13 mouse cellular contexts compared by ENCODE assay signal in genomic region chr15:101381758-101382157, GRCm38 (mm10). TPM values are rescaled to one million over a fixed set of nuclear protein-coding genes. Genes with fewer than 3 reads are reported as not detected.
A peak's percentile ranks its signal among the peaks of the same experiment; 100 is the strongest.
DNase-seq lines count a peak whose midpoint lies in the region; ATAC-seq and TF ChIP-seq lines count a peak whose summit lies in the region.
"Had no signal": no experiment of that assay in that cellular context is flagged by ENCODE, and none has a peak within 500 bp of the region (broad histone marks: within the 10 kb centered on the region; RNA-seq: fewer than 3 reads in every experiment).

No protein-coding gene starts in this region.

- no peak overlapping the region for H3K4me2 ChIP-seq in intestine, embryonic 16.5 days (ENCODE audit: low read depth, low read length)
- no peak overlapping the region for H3K4me2 ChIP-seq in intestine, embryonic 15.5 days (replicated peaks)
- 0 out of 2 replicates have a peak overlapping the region, but pooled peaks have one; percentile 3 for H3K4me2 ChIP-seq in stomach, embryonic 15.5 days
- H3K4me2 ChIP-seq: embryonic facial prominence, embryonic 12.5 days; forebrain, embryonic 12.5 days; hindbrain, embryonic 14.5 days; lung, embryonic 15.5 days had no signal

- 0 out of 2 replicates have a peak, but pooled peaks have one; percentile 34 for ATAC-seq in intestine, embryonic 16.5 days
- ATAC-seq in intestine, embryonic 15.5 days: no peak
- no peak for ATAC-seq in stomach, embryonic 15.5 days (ENCODE audit: insufficient read depth, low FRiP score, low read depth)
- ATAC-seq in megakaryocyte-erythroid progenitor cell, adult 5-6 weeks (replicated peaks; ENCODE audit: low FRiP score, low TSS enrichment, poor library complexity, severe bottlenecking): no peak

- no peak overlapping the region for H3K4me3 ChIP-seq in intestine, embryonic 16.5 days (ENCODE audit: low read length)
- no peak overlapping the region for H3K4me3 ChIP-seq in intestine, embryonic 15.5 days (replicated peaks)
- H3K4me3 ChIP-seq in lung, adult 2 months (replicated peaks; ENCODE audit: extremely low read depth, low read depth, low read length): no peak overlapping the region
- H3K4me3 ChIP-seq in stomach, embryonic 15.5 days (replicated peaks): no peak overlapping the region
- H3K4me3 ChIP-seq: embryonic facial prominence, embryonic 12.5 days; forebrain, embryonic 12.5 days; limb, embryonic 10.5 days; lung, embryonic 15.5 days had no signal

- peaks cover 11% of the 10 kb centered on the region for H3K4me1 ChIP-seq in intestine, embryonic 16.5 days (ENCODE audit: control insufficient read depth, insufficient read depth, low read length)
- peaks cover 4% of the 10 kb centered on the region for H3K4me1 ChIP-seq in intestine, embryonic 15.5 days (replicated peaks)
- H3K4me1 ChIP-seq in lung, adult 2 months (ENCODE audit: control insufficient read depth, insufficient read depth, low read length): peaks cover 19% of the 10 kb centered on the region
- peaks cover 13% of the 10 kb centered on the region for H3K4me1 ChIP-seq in stomach, embryonic 15.5 days
- H3K4me1 ChIP-seq: embryonic facial prominence, embryonic 12.5 days had no signal

- 46% methylated on average over 9 of the region's 9 CpGs for WGBS in intestine, embryonic 16.5 days
- WGBS in intestine, embryonic 15.5 days: 43% methylated on average over 9 of the region's 9 CpGs
- WGBS in lung, adult 2 months: 17% methylated on average over 9 of the region's 9 CpGs
- 37% methylated on average over 9 of the region's 9 CpGs for WGBS in stomach, embryonic 15.5 days

- H3K36me3 ChIP-seq in intestine, embryonic 16.5 days (ENCODE audit: control insufficient read depth, insufficient read depth, low read length): no peaks in the 10 kb centered on the region
- no peaks in the 10 kb centered on the region for H3K36me3 ChIP-seq in intestine, embryonic 15.5 days
- H3K36me3 ChIP-seq in stomach, embryonic 15.5 days: no peaks in the 10 kb centered on the region
- H3K36me3 ChIP-seq: embryonic facial prominence, embryonic 12.5 days; forebrain, embryonic 12.5 days; limb, embryonic 10.5 days; lung, embryonic 15.5 days had no signal

- no peaks in the 10 kb centered on the region for H3K27me3 ChIP-seq in intestine, embryonic 16.5 days (replicated peaks; ENCODE audit: control insufficient read depth, insufficient read depth, low read length)
- H3K27me3 ChIP-seq in intestine, embryonic 15.5 days (replicated peaks): no peaks in the 10 kb centered on the region
- H3K27me3 ChIP-seq in stomach, embryonic 15.5 days (replicated peaks): no peaks in the 10 kb centered on the region
- H3K27me3 ChIP-seq: embryonic facial prominence, embryonic 12.5 days; forebrain, embryonic 12.5 days; lung, embryonic 15.5 days had no signal

- H3K27ac ChIP-seq in intestine, embryonic 16.5 days (ENCODE audit: low read length): no peak overlapping the region
- H3K27ac ChIP-seq in intestine, embryonic 15.5 days: no peak overlapping the region
- H3K27ac ChIP-seq in stomach, embryonic 15.5 days: 0 out of 2 replicates have a peak overlapping the region, but pooled peaks have one; percentile 4
- H3K27ac ChIP-seq: embryonic facial prominence, embryonic 12.5 days; forebrain, embryonic 12.5 days; hindbrain, embryonic 14.5 days; limb, embryonic 10.5 days; lung, embryonic 15.5 days had no signal

- H3K9ac ChIP-seq in intestine, embryonic 16.5 days (ENCODE audit: low read depth, low read length): peak overlapping the region; percentile 34; the same call in 1 of the 2 replicates
- no peak overlapping the region for H3K9ac ChIP-seq in intestine, embryonic 15.5 days
- no peak overlapping the region for H3K9ac ChIP-seq in stomach, embryonic 15.5 days
- H3K9ac ChIP-seq: embryonic facial prominence, embryonic 12.5 days; forebrain, embryonic 12.5 days; hindbrain, embryonic 14.5 days; lung, embryonic 15.5 days had no signal

- TF ChIP-seq CTCF in lung, adult 2 months (IDR thresholded peaks at IDR 0.05; ENCODE audit: insufficient read depth, low read length): no peak

- 0 out of 2 replicates have a peak, but pooled peaks have one; percentile 12 for TF ChIP-seq POLR2A in lung, adult 2 months (IDR thresholded peaks at IDR 0.05; ENCODE audit: borderline replicate concordance, extremely low read depth, low read depth, low read length)

- intact Hi-C loops in gastrocnemius, postnatal 14 days (cut with DNase I; ENCODE audit: low total_unique reads): no loop called here

- no peaks in the 10 kb centered on the region for H3K9me3 ChIP-seq in intestine, embryonic 16.5 days (ENCODE audit: control insufficient read depth, low read length)
- no peaks in the 10 kb centered on the region for H3K9me3 ChIP-seq in intestine, embryonic 15.5 days
- no peaks in the 10 kb centered on the region for H3K9me3 ChIP-seq in stomach, embryonic 15.5 days
- H3K9me3 ChIP-seq: embryonic facial prominence, embryonic 12.5 days; forebrain, embryonic 12.5 days; limb, embryonic 10.5 days; lung, embryonic 15.5 days had no signal

- peak; percentile 63 for DNase-seq in gastrocnemius, postnatal 14 days
- no peak for DNase-seq in lung, adult 2 months
- DNase-seq in frontal cortex, postnatal 36 days (ENCODE audit: low spot score in 2 of 2): no peak
- DNase-seq: cerebellum, adult 8-10 months had no signal

RNA-seq across cellular contexts. Expression of gene Krt80, which starts 11.8 kb away (rescaled TPM):
- 1.1 and 1.2 TPM in 2 replicates for polyA plus RNA-seq in intestine, embryonic 16.5 days (2015; fragmentation: Nextera tagmentation; extraction: Ambion mirVana)
- polyA plus RNA-seq in intestine, embryonic 15.5 days (2015; fragmentation: Nextera tagmentation; extraction: Ambion mirVana): 1.2 TPM in 2 replicates
- 1 to 10 TPM in 1 of 2 experiments, under 1 TPM in 1; 0.69 to 1.4 TPM for total RNA-seq in gastrocnemius, postnatal 14 days (2021)
- polyA plus RNA-seq in lung, adult 2 months (2012; rRNA removed): 130 and 155 TPM in 2 replicates
- 7.7 and 12.7 TPM in 2 replicates for polyA plus RNA-seq in stomach, embryonic 15.5 days (2015; fragmentation: Nextera tagmentation; extraction: Ambion mirVana)
- total RNA-seq in megakaryocyte-erythroid progenitor cell, adult 5-6 weeks (2014; fragmentation: Nextera tagmentation): not detected in 2 replicates
- 0.57 TPM in 1 of 2 replicates, not detected in the other for total RNA-seq in megakaryocyte-erythroid progenitor cell, adult 5-6 weeks (2017)
- polyA plus RNA-seq: forebrain, embryonic 12.5 days had no signal

RNA-seq across cellular contexts. Expression of gene Krt7, which starts 29.1 kb away (rescaled TPM):
- 156 and 160 TPM in 2 replicates for polyA plus RNA-seq in intestine, embryonic 16.5 days (2015; fragmentation: Nextera tagmentation; extraction: Ambion mirVana)
- 134 and 137 TPM in 2 replicates for polyA plus RNA-seq in intestine, embryonic 15.5 days (2015; fragmentation: Nextera tagmentation; extraction: Ambion mirVana)
- total RNA-seq in gastrocnemius, postnatal 14 days (2021): not detected
- 136 and 143 TPM in 2 replicates for polyA plus RNA-seq in lung, adult 2 months (2012; rRNA removed)
- 172 and 231 TPM in 2 replicates for polyA plus RNA-seq in stomach, embryonic 15.5 days (2015; fragmentation: Nextera tagmentation; extraction: Ambion mirVana)
- not detected in 2 replicates for total RNA-seq in megakaryocyte-erythroid progenitor cell, adult 5-6 weeks (2014; fragmentation: Nextera tagmentation)
- 3.2 TPM in 1 of 2 replicates, not detected in the other for total RNA-seq in megakaryocyte-erythroid progenitor cell, adult 5-6 weeks (2017)

RNA-seq across cellular contexts. Expression of gene Krt87, which starts 56.8 kb away (rescaled TPM):
- polyA plus RNA-seq in intestine, embryonic 16.5 days (2015; fragmentation: Nextera tagmentation; extraction: Ambion mirVana): 0.38 and 0.48 TPM in 2 replicates
- polyA plus RNA-seq in intestine, embryonic 15.5 days (2015; fragmentation: Nextera tagmentation; extraction: Ambion mirVana): 0.20 and 0.21 TPM in 2 replicates
- not detected for total RNA-seq in gastrocnemius, postnatal 14 days (2021)
- 0.24 and 0.44 TPM in 2 replicates for polyA plus RNA-seq in lung, adult 2 months (2012; rRNA removed)
- polyA plus RNA-seq in stomach, embryonic 15.5 days (2015; fragmentation: Nextera tagmentation; extraction: Ambion mirVana): 0.24 and 0.40 TPM in 2 replicates
- not detected in 2 replicates for total RNA-seq in megakaryocyte-erythroid progenitor cell, adult 5-6 weeks (2014; fragmentation: Nextera tagmentation)
- total RNA-seq in megakaryocyte-erythroid progenitor cell, adult 5-6 weeks (2017): not detected in 2 replicates
- polyA plus RNA-seq: limb, embryonic 10.5 days had no signal
